Mouse (Mus musculus) lung, embryonic 14.5 days (tissue): ENCODE measurements at regions not wholly inside any gene's neighbourhood (a gene's known extent, or its start where the extent isn't known, plus 50 kb on each side); places are given as distances from the start of the nearest gene placed in this dataset.

ENCODE experiments used
- ATAC-seq: fragments of 200-750 bp; cut with Nextera tagmentation; 2 replicates; pipeline ENCODE4 v1.8.0; 2017; ENCODE audit warnings: mild to moderate bottlenecking, moderate TSS enrichment, moderate library complexity; ENCODE audit not compliant: insufficient read depth
- DNase-seq: peaks from one replicate; pipeline ENCODE4 v3.0.0-alpha.2; 2015
- H3K27ac ChIP-seq: fragments of 300-500 bp; sonication (generic); 2 replicates; pipeline ENCODE4 v1.5.1; 2014; ENCODE audit warnings: low read depth, mild to moderate bottlenecking, moderate library complexity
- H3K27me3 ChIP-seq: fragments of 300-500 bp; sonication (generic); 2 replicates; pipeline ENCODE4 v1.6.1; 2014; ENCODE audit warnings: low read length, control low read depth; ENCODE audit not compliant: insufficient read depth
- H3K36me3 ChIP-seq: fragments of 300-500 bp; sonication (generic); 2 replicates; pipeline ENCODE4 v1.6.1; 2014; ENCODE audit warnings: control low read depth; ENCODE audit not compliant: insufficient read depth
- H3K4me1 ChIP-seq: fragments of 300-500 bp; sonication (generic); 2 replicates; pipeline ENCODE4 v1.6.1; 2014; ENCODE audit warnings: antibody characterized with exemption, control low read depth; ENCODE audit not compliant: insufficient read depth
- H3K4me2 ChIP-seq: fragments of 300-500 bp; sonication (generic); 2 replicates; pipeline ENCODE4 v1.6.1; 2014; ENCODE audit warnings: mild to moderate bottlenecking
- H3K4me3 ChIP-seq: fragments of 300-500 bp; sonication (generic); 2 replicates; pipeline ENCODE4 v1.5.1; 2014; ENCODE audit warnings: low read depth, low read length
- H3K9ac ChIP-seq: fragments of 300-500 bp; sonication (generic); 2 replicates; pipeline ENCODE4 v1.6.1; 2014
- H3K9me3 ChIP-seq: fragments of 300-500 bp; sonication (generic); 2 replicates; pipeline ENCODE4 v1.6.1; 2016; ENCODE audit warnings: low read depth, low read length, control low read depth
- CTCF ChIP-seq: IDR thresholded peaks from 2 replicates; pipeline ENCODE4 v1.5.1; 2016; ENCODE audit warnings: antibody characterized with exemption, low read depth
- WGBS: fragments of 180-500 bp; shearing (Covaris S2); extraction: QIAGEN DNeasy Blood & Tissue Kit; methylation state at CpG from one replicate; pipeline ENCODE4 v1.1.7; 2014; 5-methylcytosine and 5-hydroxymethylcytosine counted together

GRCm38 (mm10) chr12:92127648-92128047, 278.7 kb upstream of the Sel1l start:
- H3K4me1 ChIP-seq, result no peaks in the 10 kb centered on the region
- no peak for ATAC-seq
- H3K9ac ChIP-seq, result no peak overlapping the region
- no peaks in the 10 kb centered on the region for H3K9me3 ChIP-seq
- H3K27ac ChIP-seq, result no peak overlapping the region
- no peaks in the 10 kb centered on the region for H3K27me3 ChIP-seq
- WGBS, result 76% methylated on average over 6 of the region's 6 CpGs
- H3K4me3 ChIP-seq, result no peak overlapping the region
- no peaks in the 10 kb centered on the region for H3K36me3 ChIP-seq
- no peak for DNase-seq
- TF ChIP-seq CTCF, result no peak
- no peak overlapping the region for H3K4me2 ChIP-seq

GRCm38 (mm10) chr12:92120164-92120815, 271.3 kb upstream of the Sel1l start:
- ATAC-seq, result no peak
- TF ChIP-seq CTCF, result no peak
- no peak overlapping the region for H3K27ac ChIP-seq
- 71% methylated on average over 6 of the region's 6 CpGs for WGBS
- no peaks in the 10 kb centered on the region for H3K27me3 ChIP-seq
- no peaks in the 10 kb centered on the region for H3K9me3 ChIP-seq
- H3K9ac ChIP-seq, result no peak overlapping the region
- no peak overlapping the region for H3K4me3 ChIP-seq
- H3K4me2 ChIP-seq, result no peak overlapping the region
- H3K36me3 ChIP-seq, result no peaks in the 10 kb centered on the region
- no peak for DNase-seq
- H3K4me1 ChIP-seq, result no peaks in the 10 kb centered on the region

- 70% methylated on average over 3 of the region's 3 CpGs for WGBS
- TF ChIP-seq CTCF, result no peak
- H3K4me2 ChIP-seq, result no peak overlapping the region
Observed at GRCm38 (mm10) chr12:92109615-92110014, 260.7 kb upstream of the Sel1l start.

GRCm38 (mm10) chr12:92100080-92100479, 251.1 kb upstream of the Sel1l start:
- no peak overlapping the region for H3K4me3 ChIP-seq
- H3K27me3 ChIP-seq, result no peaks in the 10 kb centered on the region
- no peaks in the 10 kb centered on the region for H3K4me1 ChIP-seq
- no peak for TF ChIP-seq CTCF
- no peak overlapping the region for H3K9ac ChIP-seq
- no peaks in the 10 kb centered on the region for H3K9me3 ChIP-seq
- H3K27ac ChIP-seq, result no peak overlapping the region
- 72% methylated on average over 4 of the region's 4 CpGs for WGBS
- no peak overlapping the region for H3K4me2 ChIP-seq
- DNase-seq (no peak), ATAC-seq (no peak)
- no peaks in the 10 kb centered on the region for H3K36me3 ChIP-seq

More at GRCm38 (mm10) chr12:92109615-92110014, 260.7 kb upstream of the Sel1l start:
- H3K4me1 ChIP-seq, result no peaks in the 10 kb centered on the region
- H3K9ac ChIP-seq, result no peak overlapping the region
- H3K4me3 ChIP-seq, result no peak overlapping the region
- no peak for ATAC-seq
- no peak for DNase-seq
- no peak overlapping the region for H3K27ac ChIP-seq
- no peaks in the 10 kb centered on the region for H3K27me3 ChIP-seq
- H3K9me3 ChIP-seq, result no peaks in the 10 kb centered on the region
- H3K36me3 ChIP-seq, result no peaks in the 10 kb centered on the region

- H3K4me3 ChIP-seq, result no peak overlapping the region
- no peaks in the 10 kb centered on the region for H3K36me3 ChIP-seq
- H3K9ac ChIP-seq, result no peak overlapping the region
- H3K4me1 ChIP-seq, result no peaks in the 10 kb centered on the region
- TF ChIP-seq CTCF, result no peak
- ATAC-seq (no peak), DNase-seq (no peak)
- H3K27me3 ChIP-seq, result no peaks in the 10 kb centered on the region
- H3K27ac ChIP-seq, result no peak overlapping the region
- H3K4me2 ChIP-seq, result no peak overlapping the region
- 69% methylated on average over 10 of the region's 10 CpGs for WGBS
- no peaks in the 10 kb centered on the region for H3K9me3 ChIP-seq
Observed at GRCm38 (mm10) chr12:92092794-92093365, 243.9 kb upstream of the Sel1l start.

GRCm38 (mm10) chr12:92073209-92073608, 224.3 kb upstream of the Sel1l start:
- ATAC-seq (no peak), DNase-seq (no peak)
- Histone ChIP-seq H3K4me1 (no peaks in the 10 kb centered on the region), H3K9ac (no peak overlapping the region), H3K4me2 (no peak overlapping the region), H3K36me3 (no peaks in the 10 kb centered on the region), H3K27me3 (no peaks in the 10 kb centered on the region), H3K27ac (no peak overlapping the region), H3K9me3 (no peaks in the 10 kb centered on the region), H3K4me3 (no peak overlapping the region)
- no peak for TF ChIP-seq CTCF
- WGBS, result 82% methylated on average over 10 of the region's 10 CpGs

GRCm38 (mm10) chr12:92062731-92063130, 213.8 kb upstream of the Sel1l start:
- Histone ChIP-seq H3K27ac (no peak overlapping the region), H3K27me3 (no peaks in the 10 kb centered on the region), H3K9me3 (no peaks in the 10 kb centered on the region), H3K4me2 (no peak overlapping the region), H3K4me1 (no peaks in the 10 kb centered on the region), H3K4me3 (no peak overlapping the region), H3K36me3 (no peaks in the 10 kb centered on the region), H3K9ac (no peak overlapping the region)
- no peak for TF ChIP-seq CTCF
- DNase-seq (no peak), ATAC-seq (no peak)
- 85% methylated on average over 4 of the region's 4 CpGs for WGBS
